Mouse (Mus musculus) heart, embryonic 12.5 days (tissue): ENCODE measurements around the gene Ap3b1. TPM values are rescaled to one million over a fixed set of nuclear protein-coding genes. Genes with fewer than 3 reads are reported as not detected.
A peak's percentile ranks its signal among the peaks of the same experiment; 100 is the strongest.
"Not testable (repeated sequence)": the region's sequence is repeated elsewhere in the genome, so short reads cannot be mapped to it uniquely, and the experiment has no call there.

Source experiments
- ATAC-seq: fragments of 200-750 bp; cut with Nextera tagmentation; 2 replicates; pipeline ENCODE4 v1.8.0; 2017; ENCODE audit warnings: moderate TSS enrichment, moderate library complexity; ENCODE audit not compliant: insufficient number of reproducible peaks, low FRiP score
- H3K27ac ChIP-seq: fragments of 300-500 bp; sonication (generic); 2 replicates; pipeline ENCODE4 v1.5.1; 2016; ENCODE audit warnings: mild to moderate bottlenecking, moderate library complexity; ENCODE audit not compliant: poor library complexity, severe bottlenecking
- H3K27me3 ChIP-seq: fragments of 300-500 bp; sonication (generic); replicated peaks from 2 replicates; pipeline ENCODE4 v1.6.1; 2016; ENCODE audit warnings: mild to moderate bottlenecking, moderate library complexity
- H3K36me3 ChIP-seq: fragments of 300-500 bp; sonication (generic); 2 replicates; pipeline ENCODE4 v1.6.1; 2016; ENCODE audit warnings: mild to moderate bottlenecking, moderate library complexity
- H3K4me1 ChIP-seq: fragments of 300-500 bp; sonication (generic); replicated peaks from 2 replicates; pipeline ENCODE4 v1.6.1; 2016; ENCODE audit warnings: mild to moderate bottlenecking
- H3K4me2 ChIP-seq: fragments of 300-500 bp; sonication (generic); 2 replicates; pipeline ENCODE4 v1.6.1; 2016; ENCODE audit warnings: mild to moderate bottlenecking, moderate library complexity
- H3K4me3 ChIP-seq: fragments of 300-500 bp; sonication (generic); 2 replicates; pipeline ENCODE4 v1.5.1; 2016; ENCODE audit warnings: mild to moderate bottlenecking
- H3K9ac ChIP-seq: fragments of 300-500 bp; sonication (generic); 2 replicates; pipeline ENCODE4 v1.6.1; 2016; ENCODE audit warnings: mild to moderate bottlenecking, moderate library complexity
- H3K9me3 ChIP-seq: fragments of 300-500 bp; sonication (generic); replicated peaks from 2 replicates; pipeline ENCODE4 v1.6.1; 2016; ENCODE audit warnings: mild to moderate bottlenecking, moderate library complexity
- WGBS: fragments of 180-500 bp; shearing (Covaris S2); methylation state at CpG from one replicate; pipeline ENCODE4 v1.1.7; 2016; 5-methylcytosine and 5-hydroxymethylcytosine counted together
- polyA plus RNA-seq: library from polyadenylated mRNA; unstranded; fragments of >200 nt; fragmentation: Nextera tagmentation; extraction: Ambion mirVana; gene quantifications from 2 replicates; pipeline ENCODE4 v1.2.1, GENCODE M21; 2016

Gene Ap3b1
- 37.5 and 38.6 TPM in 2 replicates for polyA plus RNA-seq

GRCm38 (mm10) chr13:94358401-94359265 is at the start of gene Ap3b1:
Gene Ap3b1 (plus strand): TSS chr13:94358960.
- peaks cover 11% of the 10 kb centered on the region for H3K4me1 ChIP-seq
- peak within 1 kb of the TSS; percentile 98 for H3K4me3 ChIP-seq
- H3K27ac ChIP-seq: peak within 1 kb of the TSS; percentile 91
- peak within 1 kb of the TSS; percentile 79 for H3K4me2 ChIP-seq
- H3K27me3 ChIP-seq: no peaks in the 10 kb centered on the region
- no peaks in the 10 kb centered on the region; the same call in 1 of the 2 replicates for H3K36me3 ChIP-seq
- under 1% methylated on average over 77 of the region's 79 CpGs for WGBS
- ATAC-seq: peak; percentile 97
- peak within 1 kb of the TSS; percentile 97 for H3K9ac ChIP-seq
- H3K9me3 ChIP-seq: peaks cover 9% of the 10 kb centered on the region; the same call in 1 of the 2 replicates

- not testable (repeated sequence) for H3K27ac ChIP-seq, H3K27me3 ChIP-seq, H3K4me2 ChIP-seq, H3K9ac ChIP-seq, H3K4me1 ChIP-seq, ATAC-seq, H3K36me3 ChIP-seq, H3K9me3 ChIP-seq, H3K4me3 ChIP-seq
- 89% methylated on average over 8 of the region's 8 CpGs for WGBS
Observed at GRCm38 (mm10) chr13:94312812-94313211, 45.9 kb upstream of the Ap3b1 start.

GRCm38 (mm10) chr13:94316975-94317511 is 41.7 kb upstream of the Ap3b1 start:
- Histone ChIP-seq H3K27ac (no peak overlapping the region), H3K36me3 (no peaks in the 10 kb centered on the region), H3K9me3 (peaks cover 4% of the 10 kb centered on the region; the same call in 1 of the 2 replicates), H3K9ac (no peak overlapping the region), H3K27me3 (no peaks in the 10 kb centered on the region), H3K4me3 (no peak overlapping the region), H3K4me2 (no peak overlapping the region), H3K4me1 (no peaks in the 10 kb centered on the region)
- 86% methylated on average over 10 of the region's 10 CpGs for WGBS
- ATAC-seq: no peak

GRCm38 (mm10) chr13:94321094-94321792 is 37.5 kb upstream of the Ap3b1 start:
- Histone ChIP-seq H3K4me3 (no peak overlapping the region), H3K9ac (no peak overlapping the region), H3K36me3 (no peaks in the 10 kb centered on the region), H3K27ac (no peak overlapping the region), H3K27me3 (no peaks in the 10 kb centered on the region), H3K4me2 (no peak overlapping the region), H3K4me1 (no peaks in the 10 kb centered on the region), H3K9me3 (peaks cover 9% of the 10 kb centered on the region; the same call in 1 of the 2 replicates)
- no peak for ATAC-seq
- 63% methylated on average over 1 of the region's 1 CpGs for WGBS

- WGBS: 83% methylated on average over 4 of the region's 4 CpGs
- no peak for ATAC-seq
- Histone ChIP-seq H3K4me2 (no peak overlapping the region), H3K27me3 (no peaks in the 10 kb centered on the region), H3K9me3 (peaks cover 9% of the 10 kb centered on the region; the same call in 1 of the 2 replicates), H3K4me3 (no peak overlapping the region), H3K27ac (no peak overlapping the region), H3K4me1 (no peaks in the 10 kb centered on the region), H3K9ac (no peak overlapping the region), H3K36me3 (no peaks in the 10 kb centered on the region)
Observed at GRCm38 (mm10) chr13:94322475-94322874, 36.3 kb upstream of the Ap3b1 start.

- H3K36me3 ChIP-seq: no peaks in the 10 kb centered on the region
- no peak overlapping the region for H3K9ac ChIP-seq
- ATAC-seq: peak; percentile 64; the same call in 1 of the 2 replicates
- no peak overlapping the region for H3K4me2 ChIP-seq
- no peaks in the 10 kb centered on the region for H3K4me1 ChIP-seq
- H3K27ac ChIP-seq: no peak overlapping the region
- H3K4me3 ChIP-seq: no peak overlapping the region
- 67% methylated on average over 3 of the region's 3 CpGs for WGBS
- H3K9me3 ChIP-seq: 0 out of 2 replicates have a peak, but pooled peaks cover 5% of the 10 kb centered on the region
- H3K27me3 ChIP-seq: no peaks in the 10 kb centered on the region
Observed at GRCm38 (mm10) chr13:94328063-94328462, 30.7 kb upstream of the Ap3b1 start.

- not testable (repeated sequence) for H3K4me3 ChIP-seq, H3K4me2 ChIP-seq, H3K36me3 ChIP-seq, ATAC-seq, H3K27ac ChIP-seq, H3K9ac ChIP-seq, H3K9me3 ChIP-seq, H3K27me3 ChIP-seq, H3K4me1 ChIP-seq
- 85% methylated on average over 6 of the region's 6 CpGs for WGBS
Observed at GRCm38 (mm10) chr13:94329005-94329404, 29.8 kb upstream of the Ap3b1 start.

GRCm38 (mm10) chr13:94330392-94330979 is 28.3 kb upstream of the Ap3b1 start:
- Histone ChIP-seq H3K9me3 (no peaks in the 10 kb centered on the region), H3K9ac (no peak overlapping the region), H3K4me2 (no peak overlapping the region), H3K36me3 (no peaks in the 10 kb centered on the region), H3K27ac (no peak overlapping the region), H3K4me1 (no peaks in the 10 kb centered on the region), H3K4me3 (no peak overlapping the region), H3K27me3 (no peaks in the 10 kb centered on the region)
- WGBS: 66% methylated on average over 3 of the region's 3 CpGs
- no peak for ATAC-seq

GRCm38 (mm10) chr13:94338357-94338756 is 20.4 kb upstream of the Ap3b1 start:
- Histone ChIP-seq H3K9me3 (no peaks in the 10 kb centered on the region), H3K36me3 (no peaks in the 10 kb centered on the region), H3K27me3 (no peaks in the 10 kb centered on the region), H3K4me2 (no peak overlapping the region), H3K4me3 (no peak overlapping the region), H3K27ac (no peak overlapping the region), H3K4me1 (no peaks in the 10 kb centered on the region), H3K9ac (no peak overlapping the region)
- ATAC-seq: no peak
- WGBS: 71% methylated on average over 3 of the region's 3 CpGs

- Histone ChIP-seq H3K27me3 (no peaks in the 10 kb centered on the region), H3K4me3 (no peak overlapping the region), H3K4me2 (no peak overlapping the region), H3K4me1 (no peaks in the 10 kb centered on the region), H3K9me3 (no peaks in the 10 kb centered on the region), H3K27ac (no peak overlapping the region), H3K9ac (no peak overlapping the region), H3K36me3 (no peaks in the 10 kb centered on the region)
- no peak for ATAC-seq
- 86% methylated on average over 5 of the region's 5 CpGs for WGBS
Observed at GRCm38 (mm10) chr13:94343192-94343591, 15.6 kb upstream of the Ap3b1 start.

- not testable (repeated sequence) for H3K4me2 ChIP-seq, H3K9me3 ChIP-seq, H3K27ac ChIP-seq, H3K4me1 ChIP-seq, ATAC-seq, H3K36me3 ChIP-seq, H3K4me3 ChIP-seq, H3K27me3 ChIP-seq, H3K9ac ChIP-seq
- 92% methylated on average over 14 of the region's 14 CpGs for WGBS
Observed at GRCm38 (mm10) chr13:94344600-94344999, 14.2 kb upstream of the Ap3b1 start.
